Mouse (Mus musculus) heart, embryonic 12.5 days (tissue): Measurements from ENCODE around the gene Pcdh9. TPM values are rescaled to one million over a fixed set of nuclear protein-coding genes. Genes with fewer than 3 reads are reported as not detected.

Source experiments
- ATAC-seq: fragments of 200-750 bp; cut with Nextera tagmentation; 2 replicates; pipeline ENCODE4 v1.8.0; 2017; ENCODE audit warnings: moderate TSS enrichment, moderate library complexity; ENCODE audit not compliant: insufficient number of reproducible peaks, low FRiP score
- H3K27ac ChIP-seq: fragments of 300-500 bp; sonication (generic); 2 replicates; pipeline ENCODE4 v1.5.1; 2016; ENCODE audit warnings: mild to moderate bottlenecking, moderate library complexity; ENCODE audit not compliant: poor library complexity, severe bottlenecking
- H3K27me3 ChIP-seq: fragments of 300-500 bp; sonication (generic); replicated peaks from 2 replicates; pipeline ENCODE4 v1.6.1; 2016; ENCODE audit warnings: mild to moderate bottlenecking, moderate library complexity
- H3K36me3 ChIP-seq: fragments of 300-500 bp; sonication (generic); 2 replicates; pipeline ENCODE4 v1.6.1; 2016; ENCODE audit warnings: mild to moderate bottlenecking, moderate library complexity
- H3K4me1 ChIP-seq: fragments of 300-500 bp; sonication (generic); replicated peaks from 2 replicates; pipeline ENCODE4 v1.6.1; 2016; ENCODE audit warnings: mild to moderate bottlenecking
- H3K4me2 ChIP-seq: fragments of 300-500 bp; sonication (generic); 2 replicates; pipeline ENCODE4 v1.6.1; 2016; ENCODE audit warnings: mild to moderate bottlenecking, moderate library complexity
- H3K4me3 ChIP-seq: fragments of 300-500 bp; sonication (generic); 2 replicates; pipeline ENCODE4 v1.5.1; 2016; ENCODE audit warnings: mild to moderate bottlenecking
- H3K9ac ChIP-seq: fragments of 300-500 bp; sonication (generic); 2 replicates; pipeline ENCODE4 v1.6.1; 2016; ENCODE audit warnings: mild to moderate bottlenecking, moderate library complexity
- H3K9me3 ChIP-seq: fragments of 300-500 bp; sonication (generic); replicated peaks from 2 replicates; pipeline ENCODE4 v1.6.1; 2016; ENCODE audit warnings: mild to moderate bottlenecking, moderate library complexity
- WGBS: fragments of 180-500 bp; shearing (Covaris S2); methylation state at CpG from one replicate; pipeline ENCODE4 v1.1.7; 2016; 5-methylcytosine and 5-hydroxymethylcytosine counted together
- polyA plus RNA-seq: library from polyadenylated mRNA; unstranded; fragments of >200 nt; fragmentation: Nextera tagmentation; extraction: Ambion mirVana; gene quantifications from 2 replicates; pipeline ENCODE4 v1.2.1, GENCODE M21; 2016

The Pcdh9 gene
- polyA plus RNA-seq, 1 experiment from 2014 or later: 10.0 TPM

DNA sequence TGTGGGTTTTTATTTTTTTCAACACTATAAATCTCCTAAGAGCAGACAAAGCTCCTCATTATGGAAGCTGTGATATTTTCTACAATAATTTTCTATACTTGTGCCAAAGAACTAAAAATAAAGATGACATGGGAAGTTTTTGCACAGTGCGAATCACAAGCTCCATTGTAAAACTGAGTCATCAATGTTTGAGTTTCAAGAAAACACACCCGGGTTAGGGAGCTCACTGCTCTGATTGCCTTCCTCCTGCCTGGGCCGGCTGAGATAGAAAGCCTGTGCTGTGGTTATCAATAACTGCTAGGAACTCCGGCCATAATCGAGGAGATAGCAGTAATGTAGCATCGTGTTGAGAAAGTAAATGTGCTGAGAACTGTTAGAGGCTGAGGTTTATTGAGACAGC lies 344.9 kb downstream of the Pcdh9 start:
- no peaks in the 10 kb centered on the region for H3K4me1 ChIP-seq
- no peaks in the 10 kb centered on the region for H3K9me3 ChIP-seq
- no peak for ATAC-seq
- no peak overlapping the region for H3K4me2 ChIP-seq
- WGBS: 54% methylated on average over 6 of the region's 6 CpGs
- H3K4me3 ChIP-seq: no peak overlapping the region
- H3K36me3 ChIP-seq: no peaks in the 10 kb centered on the region
- H3K27me3 ChIP-seq: no peaks in the 10 kb centered on the region
- no peak overlapping the region for H3K27ac ChIP-seq
- H3K9ac ChIP-seq: no peak overlapping the region

DNA sequence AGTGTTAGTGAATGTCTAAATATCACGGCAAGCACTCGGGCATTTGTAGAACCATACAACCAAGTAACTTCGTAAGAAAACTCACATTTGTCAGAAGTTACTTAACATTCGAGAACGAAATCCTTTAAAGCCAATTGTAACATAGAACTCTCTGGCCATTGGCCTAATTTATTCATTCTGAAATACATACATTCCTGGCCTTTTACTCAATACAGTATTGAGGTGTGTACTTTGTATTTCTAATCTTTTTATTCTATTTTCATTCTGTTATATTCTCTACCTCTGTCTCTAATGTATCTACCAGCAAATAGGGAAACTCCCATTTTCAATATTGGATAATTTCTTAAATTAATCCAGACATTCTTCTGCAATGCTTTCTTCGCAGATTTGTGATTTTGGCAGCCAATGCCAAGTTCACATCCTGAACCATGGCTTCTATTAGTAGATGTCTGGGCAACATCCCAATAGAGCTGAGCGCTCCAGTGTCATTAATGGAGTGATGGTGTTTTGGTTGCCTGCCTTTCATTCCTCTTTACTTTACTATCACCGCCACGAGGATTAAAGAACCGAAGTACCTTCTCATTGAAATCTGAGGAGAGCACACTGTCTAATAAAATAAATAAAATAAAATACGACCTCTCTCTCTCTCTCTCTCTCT lies 346.4 kb downstream of the Pcdh9 start:
- WGBS: 88% methylated on average over 11 of the region's 11 CpGs
- no peak for ATAC-seq
- Histone ChIP-seq H3K4me2 (no peak overlapping the region), H3K4me1 (no peaks in the 10 kb centered on the region), H3K36me3 (no peaks in the 10 kb centered on the region), H3K27me3 (no peaks in the 10 kb centered on the region), H3K27ac (no peak overlapping the region), H3K4me3 (no peak overlapping the region), H3K9ac (no peak overlapping the region), H3K9me3 (no peaks in the 10 kb centered on the region)

DNA sequence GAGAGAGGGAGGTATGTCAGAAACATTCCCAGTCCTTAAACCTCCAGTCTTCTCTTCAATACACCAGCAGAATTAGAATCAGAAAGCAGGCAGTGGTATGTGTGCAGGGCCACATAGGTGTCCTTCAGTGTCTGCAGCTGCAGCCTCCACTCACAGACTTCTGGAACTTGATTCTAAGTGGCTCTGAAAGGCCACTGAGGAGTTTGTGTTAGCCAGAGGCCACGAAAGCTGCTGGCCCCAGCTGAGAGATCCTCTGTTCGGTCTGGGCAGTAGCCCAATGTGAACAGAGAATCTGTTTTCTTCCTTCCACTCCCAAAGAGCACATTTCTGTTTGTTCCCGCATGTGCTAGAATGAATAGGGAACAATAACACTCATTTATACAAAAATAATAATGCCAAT lies 346.9 kb downstream of the Pcdh9 start:
- WGBS: 70% methylated on average over 3 of the region's 3 CpGs
- H3K9me3 ChIP-seq: no peaks in the 10 kb centered on the region
- H3K36me3 ChIP-seq: no peaks in the 10 kb centered on the region
- no peaks in the 10 kb centered on the region for H3K27me3 ChIP-seq
- no peak overlapping the region for H3K27ac ChIP-seq
- H3K4me3 ChIP-seq: no peak overlapping the region
- H3K4me2 ChIP-seq: no peak overlapping the region
- no peak overlapping the region for H3K9ac ChIP-seq
- ATAC-seq: no peak
- no peaks in the 10 kb centered on the region for H3K4me1 ChIP-seq

DNA sequence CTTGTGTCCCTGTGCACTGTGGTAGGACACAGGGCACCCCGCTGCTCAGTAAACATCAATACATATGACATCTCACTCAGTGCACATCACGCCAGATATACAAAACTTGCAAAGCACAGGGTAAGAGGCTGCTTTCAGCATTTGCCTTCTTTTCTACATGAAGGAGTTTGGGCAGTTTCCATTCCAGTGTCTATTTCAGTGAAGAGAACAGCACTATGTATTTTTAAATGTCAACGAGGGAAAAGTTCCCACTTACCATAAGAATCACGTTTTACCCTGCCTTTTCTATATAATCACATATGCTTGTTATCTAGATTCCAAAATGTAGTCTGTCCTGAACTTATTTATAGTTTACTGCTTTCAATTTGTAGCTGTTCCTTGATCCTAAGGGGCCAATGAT lies 355.6 kb downstream of the Pcdh9 start:
- no peak overlapping the region for H3K4me3 ChIP-seq
- H3K27ac ChIP-seq: no peak overlapping the region
- no peak for ATAC-seq
- 71% methylated on average over 4 of the region's 4 CpGs for WGBS
- H3K27me3 ChIP-seq: no peaks in the 10 kb centered on the region
- H3K4me2 ChIP-seq: no peak overlapping the region
- no peak overlapping the region for H3K9ac ChIP-seq
- no peaks in the 10 kb centered on the region for H3K36me3 ChIP-seq
- no peaks in the 10 kb centered on the region for H3K9me3 ChIP-seq
- peaks cover 5% of the 10 kb centered on the region; the same call in 1 of the 2 replicates for H3K4me1 ChIP-seq

DNA sequence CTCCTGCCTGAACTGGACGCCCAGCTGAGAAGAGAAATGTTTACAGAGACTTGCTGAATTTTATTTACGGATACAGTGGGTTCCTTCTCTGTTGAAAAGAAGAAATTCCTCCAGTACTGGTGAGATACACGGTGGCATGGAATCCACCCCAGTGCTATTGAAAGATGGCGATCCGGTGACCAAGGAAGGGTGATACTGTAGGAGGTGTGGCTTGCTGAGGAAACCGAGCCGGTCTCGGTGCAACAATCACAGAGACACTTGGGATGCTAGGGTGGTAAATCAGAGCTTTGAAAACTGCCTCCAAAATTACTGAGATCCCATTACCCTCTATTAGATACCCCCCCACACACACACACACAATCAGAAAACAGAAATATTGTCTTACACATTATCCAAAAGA lies 367.0 kb downstream of the Pcdh9 start:
- no peak for ATAC-seq
- Histone ChIP-seq H3K4me3 (no peak overlapping the region), H3K36me3 (no peaks in the 10 kb centered on the region), H3K27me3 (no peaks in the 10 kb centered on the region), H3K27ac (no peak overlapping the region), H3K4me1 (peaks cover 8% of the 10 kb centered on the region), H3K9me3 (no peaks in the 10 kb centered on the region), H3K4me2 (no peak overlapping the region), H3K9ac (no peak overlapping the region)
- WGBS: 60% methylated on average over 8 of the region's 8 CpGs

DNA sequence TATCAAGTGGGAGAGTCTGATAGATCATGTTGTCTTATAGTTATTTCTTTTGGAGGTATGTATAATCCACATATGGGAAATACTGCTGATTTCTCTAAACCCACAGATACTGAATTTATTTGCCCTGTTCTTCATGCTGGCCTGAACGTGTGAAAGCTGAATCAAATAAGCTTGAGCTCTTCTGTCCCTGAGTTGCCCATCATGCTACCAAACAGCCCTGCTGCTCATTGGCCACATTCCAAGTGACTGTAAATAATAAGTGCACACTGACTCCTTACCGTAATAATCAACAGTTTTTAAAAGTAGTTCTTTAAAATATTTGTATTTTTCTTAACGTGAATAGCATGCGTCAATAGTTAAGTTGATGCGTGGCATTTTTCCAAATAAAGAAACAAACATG lies 370.3 kb downstream of the Pcdh9 start:
- Histone ChIP-seq H3K9ac (no peak overlapping the region), H3K4me1 (peaks cover 8% of the 10 kb centered on the region), H3K9me3 (no peaks in the 10 kb centered on the region), H3K36me3 (no peaks in the 10 kb centered on the region), H3K27ac (no peak overlapping the region), H3K27me3 (no peaks in the 10 kb centered on the region), H3K4me3 (no peak overlapping the region), H3K4me2 (no peak overlapping the region)
- ATAC-seq: no peak
- 79% methylated on average over 5 of the region's 5 CpGs for WGBS

DNA sequence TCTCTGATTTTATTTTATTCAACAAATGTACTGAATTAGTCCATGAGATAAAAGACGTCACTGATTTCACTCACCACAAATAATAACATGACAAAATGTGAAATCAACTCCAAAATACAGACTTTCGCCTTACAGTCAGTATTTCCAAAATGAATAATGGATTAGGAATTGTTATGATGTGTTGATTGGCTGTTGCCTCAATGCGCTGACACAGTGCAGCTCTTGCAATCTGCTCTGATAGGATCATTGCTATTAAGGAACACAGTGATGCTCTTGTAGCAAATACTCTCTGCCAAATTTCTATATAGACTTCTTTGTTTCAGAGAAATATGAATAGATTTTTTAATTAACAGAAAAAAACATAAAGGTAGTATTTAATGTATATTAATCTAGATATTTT lies 373.8 kb downstream of the Pcdh9 start:
- WGBS: 79% methylated on average over 3 of the region's 3 CpGs
- Histone ChIP-seq H3K9me3 (no peaks in the 10 kb centered on the region), H3K4me2 (no peak overlapping the region), H3K9ac (no peak overlapping the region), H3K27me3 (no peaks in the 10 kb centered on the region), H3K27ac (no peak overlapping the region), H3K4me1 (no peaks in the 10 kb centered on the region), H3K4me3 (no peak overlapping the region), H3K36me3 (no peaks in the 10 kb centered on the region)
- no peak for ATAC-seq

DNA sequence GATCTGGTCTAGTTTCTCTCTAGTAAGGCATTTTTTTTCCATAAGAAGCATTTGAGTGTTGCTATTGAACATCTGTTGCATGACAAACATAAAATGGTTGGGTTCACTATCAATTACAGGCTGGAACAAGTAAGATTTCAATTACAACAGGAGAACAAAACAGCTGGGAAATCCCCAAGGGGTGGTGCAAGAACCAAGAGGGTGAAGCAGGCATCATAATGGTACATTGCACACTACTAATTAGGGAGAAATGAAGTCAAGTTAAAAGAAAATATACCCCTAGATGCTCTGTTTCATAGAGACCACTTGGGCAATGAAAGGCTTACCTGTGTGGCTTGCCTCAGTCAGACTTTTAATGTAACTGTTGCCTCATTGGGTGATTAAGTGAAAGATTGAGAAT lies 384.4 kb downstream of the Pcdh9 start:
- no peak for ATAC-seq
- H3K36me3 ChIP-seq: no peaks in the 10 kb centered on the region
- no peak overlapping the region for H3K4me2 ChIP-seq
- no peaks in the 10 kb centered on the region for H3K9me3 ChIP-seq
- H3K4me3 ChIP-seq: no peak overlapping the region
- H3K27ac ChIP-seq: no peak overlapping the region
- H3K27me3 ChIP-seq: no peaks in the 10 kb centered on the region
- no peak overlapping the region for H3K9ac ChIP-seq
- no peaks in the 10 kb centered on the region for H3K4me1 ChIP-seq

DNA sequence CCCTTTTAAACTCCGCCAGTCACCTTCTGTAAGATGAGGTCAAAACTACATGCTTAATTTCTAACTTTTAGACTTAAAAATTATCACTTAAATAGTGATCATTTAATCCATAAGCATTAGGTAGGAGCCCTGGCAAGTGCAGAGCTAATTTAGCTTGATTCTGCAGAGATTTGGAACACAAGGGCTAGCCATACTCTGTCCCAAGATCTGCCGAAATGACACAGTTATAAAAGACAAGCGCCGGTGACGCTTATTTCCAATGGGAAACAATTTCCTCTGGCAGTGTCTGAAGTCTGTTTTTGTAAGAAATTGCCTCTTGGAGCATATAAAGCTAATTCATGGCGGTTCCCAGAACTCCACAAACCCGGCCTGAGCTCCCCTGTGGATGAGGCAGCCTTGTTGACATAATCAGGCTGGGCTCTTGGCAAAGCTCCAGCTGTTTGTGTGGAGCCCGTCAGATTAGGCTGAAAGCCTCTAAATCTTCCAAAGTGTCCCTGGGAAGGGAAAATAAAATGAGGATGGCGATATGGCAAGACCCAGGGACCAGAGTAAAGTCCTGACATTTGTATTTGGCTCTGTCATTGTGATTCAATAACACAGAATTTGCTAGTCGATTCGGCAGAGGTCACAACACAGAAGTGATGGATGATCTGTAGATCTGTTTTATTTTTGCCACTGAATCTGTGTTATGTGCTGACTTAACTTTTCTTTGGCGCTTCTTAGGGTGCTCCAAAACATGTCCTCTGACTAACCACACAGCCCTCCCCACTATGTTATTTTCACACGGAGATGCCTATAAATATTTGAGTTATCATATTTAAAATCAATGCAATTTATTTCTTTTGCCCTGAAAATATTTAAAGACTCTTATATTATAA lies 391.4 kb downstream of the Pcdh9 start:
- WGBS: 35% methylated on average over 13 of the region's 13 CpGs
- H3K27ac ChIP-seq: no peak overlapping the region
- H3K4me2 ChIP-seq: peak overlapping the region; percentile 35; the same call in 1 of the 2 replicates
- H3K9me3 ChIP-seq: no peaks in the 10 kb centered on the region
- peaks cover 6% of the 10 kb centered on the region; the same call in 1 of the 2 replicates for H3K4me1 ChIP-seq
- H3K27me3 ChIP-seq: no peaks in the 10 kb centered on the region
- no peak overlapping the region for H3K4me3 ChIP-seq
- no peaks in the 10 kb centered on the region for H3K36me3 ChIP-seq
- H3K9ac ChIP-seq: no peak overlapping the region
- ATAC-seq: no peak

DNA sequence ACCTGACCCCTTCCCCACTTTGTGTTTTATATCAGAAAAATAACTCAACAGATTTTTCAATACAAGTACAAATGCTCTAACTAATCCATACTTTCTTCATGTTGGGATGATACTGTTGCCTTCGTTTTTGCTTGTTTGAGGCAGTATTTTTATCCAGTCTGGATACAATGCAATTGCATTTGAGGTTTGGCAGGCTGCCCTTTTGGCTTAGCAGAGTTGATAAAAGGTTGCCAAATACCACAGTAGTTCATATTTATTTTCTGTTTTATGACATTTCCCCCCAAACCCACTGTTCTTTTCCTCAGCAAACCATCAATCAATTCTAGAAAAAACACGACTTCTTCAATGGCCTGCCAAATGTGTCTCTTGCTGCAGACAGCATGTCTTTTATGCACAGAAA lies 415.5 kb downstream of the Pcdh9 start:
- ATAC-seq: no peak
- Histone ChIP-seq H3K4me1 (0 out of 2 replicates have a peak, but pooled peaks cover 2% of the 10 kb centered on the region), H3K9me3 (no peaks in the 10 kb centered on the region), H3K4me2 (no peak overlapping the region), H3K9ac (no peak overlapping the region), H3K36me3 (no peaks in the 10 kb centered on the region), H3K27me3 (no peaks in the 10 kb centered on the region), H3K27ac (no peak overlapping the region), H3K4me3 (no peak overlapping the region)
- WGBS: 41% methylated on average over 2 of the region's 2 CpGs

DNA sequence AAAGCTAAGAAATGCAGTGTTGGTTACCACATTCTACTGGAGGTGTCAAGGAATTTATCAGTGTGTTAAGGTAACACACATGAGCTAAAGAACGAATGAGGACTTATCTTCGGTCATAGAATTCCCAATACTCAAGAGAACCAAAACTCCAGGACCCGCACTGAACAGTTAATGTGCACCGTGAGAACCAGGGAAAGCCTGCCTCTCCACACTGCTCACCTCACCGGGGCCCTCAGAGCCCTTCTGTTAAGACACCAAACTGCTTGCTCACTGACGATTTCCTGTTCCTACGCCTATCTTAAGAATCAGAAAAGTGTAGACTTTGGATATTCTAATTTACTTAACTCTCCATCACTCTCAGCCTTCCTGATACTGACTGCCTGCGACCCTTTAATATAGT lies 418.0 kb downstream of the Pcdh9 start:
- no peaks in the 10 kb centered on the region for H3K27me3 ChIP-seq
- no peak for ATAC-seq
- no peak overlapping the region for H3K27ac ChIP-seq
- no peak overlapping the region for H3K4me2 ChIP-seq
- H3K9me3 ChIP-seq: no peaks in the 10 kb centered on the region
- 80% methylated on average over 8 of the region's 8 CpGs for WGBS
- H3K9ac ChIP-seq: no peak overlapping the region
- H3K4me3 ChIP-seq: no peak overlapping the region
- H3K36me3 ChIP-seq: no peaks in the 10 kb centered on the region
- H3K4me1 ChIP-seq: 0 out of 2 replicates have a peak, but pooled peaks cover 2% of the 10 kb centered on the region
